Mouse (Mus musculus) erythroid progenitor cell, adult 5-6 weeks (primary cell): ENCODE data around the gene Stag3. TPM values are rescaled to one million over a fixed set of nuclear protein-coding genes. Genes with fewer than 3 reads are reported as not detected.

Experiments used
- ATAC-seq: replicated peaks from 2 replicates; pipeline ENCODE4 v1.8.0; 2016; ENCODE audit warnings: moderate number of reproducible peaks, mild to moderate bottlenecking, moderate TSS enrichment, inconsistent platforms; ENCODE audit not compliant: poor library complexity, low FRiP score, severe bottlenecking
- total RNA-seq, 2 experiments: library from RNA; stranded (forward) in 1 of 2; stranded (reverse) in 1 of 2; fragments of 150-400 nt in 1 of 2; fragments of 186-747, 209-891 nt in 1 of 2; gene quantifications; 2 replicates each; pipeline versions ENCODE4 v1.2.3 to v1.2.4; 2015 to 2017; ENCODE audit warnings: low replicate concordance in 2 of 2

The Stag3 gene
- total RNA-seq (2015; ENCODE audit: low replicate concordance) (52.4 and 92.6 TPM in 2 replicates), total RNA-seq (2017; ENCODE audit: low replicate concordance) (51.5 and 56.2 TPM in 2 replicates)

GRCm38 (mm10) chr5:138279585-138280424 is at the start of gene Stag3, which contains the start of the genes Gm43720 and Gpc2:
Stag3 (plus strand) TSS chr5:138280240.
Gm43720 (minus strand) TSS chr5:138279958.
Gpc2 (minus strand) TSS chr5:138280005.
- peak; percentile 97 for ATAC-seq

- no peak for ATAC-seq
Observed at GRCm38 (mm10) chr5:138233778-138234177, 46.3 kb upstream of the Stag3 start.

GRCm38 (mm10) chr5:138234224-138234623 is 45.8 kb upstream of the Stag3 start:
- no peak for ATAC-seq

GRCm38 (mm10) chr5:138241511-138241910 is 38.5 kb upstream of the Stag3 start:
- ATAC-seq: no peak

GRCm38 (mm10) chr5:138251144-138251543 is 28.9 kb upstream of the Stag3 start:
- ATAC-seq: no peak

- ATAC-seq: no peak
Observed at GRCm38 (mm10) chr5:138253061-138253460, 27.0 kb upstream of the Stag3 start.

- peak; percentile 98 for ATAC-seq
Observed at GRCm38 (mm10) chr5:138255353-138256093, 24.5 kb upstream of the Stag3 start, which contains the start of gene Lamtor4. Lamtor4 (plus strand) TSS chr5:138255482.

- ATAC-seq: peak; percentile 7; the same call in 1 of the 2 replicates
Observed at GRCm38 (mm10) chr5:138256094-138256467, 24.0 kb upstream of the Stag3 start.

GRCm38 (mm10) chr5:138256966-138257584 is 23.0 kb upstream of the Stag3 start:
- no peak for ATAC-seq

- no peak for ATAC-seq
Observed at GRCm38 (mm10) chr5:138257585-138257978, 22.5 kb upstream of the Stag3 start.

GRCm38 (mm10) chr5:138258078-138258477 is 22.0 kb upstream of the Stag3 start:
- no peak for ATAC-seq

GRCm38 (mm10) chr5:138258542-138258941 is 21.5 kb upstream of the Stag3 start:
- no peak for ATAC-seq

- ATAC-seq: no peak
Observed at GRCm38 (mm10) chr5:138258993-138259392, 21.0 kb upstream of the Stag3 start.

GRCm38 (mm10) chr5:138260051-138260450 is 20.0 kb upstream of the Stag3 start:
- ATAC-seq: no peak

GRCm38 (mm10) chr5:138260834-138261233 is 19.2 kb upstream of the Stag3 start:
- no peak for ATAC-seq

GRCm38 (mm10) chr5:138262001-138262400 is 18.0 kb upstream of the Stag3 start:
- ATAC-seq: no peak

GRCm38 (mm10) chr5:138262582-138263240 is 17.3 kb upstream of the Stag3 start:
- no peak for ATAC-seq

GRCm38 (mm10) chr5:138263260-138264206 is 16.5 kb upstream of the Stag3 start, which contains the start of gene BC037034:
BC037034 (minus strand) TSS chr5:138264033.
- peak; percentile 91 for ATAC-seq
